Mouse (Mus musculus) CD4-positive, CD25-positive, alpha-beta regulatory T cell, adult 2 months (primary cell): ENCODE measurements around the gene Parp14.

Experiments used
- DNase-seq: peaks from one replicate; pipeline ENCODE4 v3.0.0-alpha.2; 2012; ENCODE audit warnings: low read depth, low spot score

Gene Parp14

GRCm38 (mm10) chr16:35787568-35788189 lies 83.7 kb downstream of the Parp14 start:
- no peak for DNase-seq

- no peak for DNase-seq
Measured at GRCm38 (mm10) chr16:35787163-35787562, 84.2 kb downstream of the Parp14 start.

GRCm38 (mm10) chr16:35784134-35784725 lies 87.1 kb downstream of the Parp14 start:
- no peak for DNase-seq

- DNase-seq, result no peak
Measured at GRCm38 (mm10) chr16:35783207-35783573, 88.2 kb downstream of the Parp14 start.
